Mouse (Mus musculus): Measurements from ENCODE around the gene Tor1a.

GRCm38 (mm10) chr2:30933032-30933431 is 34.7 kb downstream of the Tor1a start:
- TF ChIP-seq CTCF (IDR thresholded peaks at IDR 0.05; ENCODE audit: extremely low read depth, insufficient read length, insufficient replicate concordance, low read depth, low read length) = no peak
- no peak for TF ChIP-seq POLR2A (IDR thresholded peaks at IDR 0.05; ENCODE audit: low read depth, low read length)

Data from small intestine, adult 2 months (tissue).